Mouse (Mus musculus) heart, embryonic 10.5 days (tissue): ENCODE results near the gene Hmgb1. TPM values are rescaled to one million over a fixed set of nuclear protein-coding genes. Genes with fewer than 3 reads are reported as not detected.

Experiments
- DNase-seq: peaks from one replicate; pipeline ENCODE4 v3.0.0-alpha.2; 2017; ENCODE audit warnings: low spot score
- H3K27ac ChIP-seq: fragments of 300-500 bp; sonication (generic); 2 replicates; pipeline ENCODE4 v1.5.1; 2016; ENCODE audit warnings: mild to moderate bottlenecking
- H3K27me3 ChIP-seq: fragments of 300-500 bp; sonication (generic); 2 replicates; pipeline ENCODE4 v1.6.1; 2016; ENCODE audit warnings: mild to moderate bottlenecking; ENCODE audit not compliant: poor library complexity, insufficient read depth, severe bottlenecking
- H3K36me3 ChIP-seq: fragments of 300-500 bp; sonication (generic); 2 replicates; pipeline ENCODE4 v1.6.1; 2016; ENCODE audit warnings: mild to moderate bottlenecking, moderate library complexity
- H3K4me1 ChIP-seq: fragments of 300-500 bp; sonication (generic); 2 replicates; pipeline ENCODE4 v1.6.1; 2016; ENCODE audit warnings: mild to moderate bottlenecking
- H3K4me3 ChIP-seq: fragments of 300-500 bp; sonication (generic); 2 replicates; pipeline ENCODE4 v1.5.1; 2016; ENCODE audit warnings: mild to moderate bottlenecking, moderate library complexity
- H3K9me3 ChIP-seq: fragments of 300-500 bp; sonication (generic); 2 replicates; pipeline ENCODE4 v1.6.1; 2016; ENCODE audit warnings: mild to moderate bottlenecking, moderate library complexity
- WGBS: fragments of 180-500 bp; shearing (Covaris S2); methylation state at CpG from one replicate; pipeline ENCODE4 v1.1.7; 2016; 5-methylcytosine and 5-hydroxymethylcytosine counted together
- polyA plus RNA-seq: library from polyadenylated mRNA; unstranded; fragments of >200 nt; fragmentation: Nextera tagmentation; extraction: Ambion mirVana; gene quantifications from 2 replicates; pipeline ENCODE4 v1.2.1, GENCODE M21; 2016

Hmgb1 gene
- polyA plus RNA-seq, 1 experiment from 2014 or later = 1,068 TPM

DNA sequence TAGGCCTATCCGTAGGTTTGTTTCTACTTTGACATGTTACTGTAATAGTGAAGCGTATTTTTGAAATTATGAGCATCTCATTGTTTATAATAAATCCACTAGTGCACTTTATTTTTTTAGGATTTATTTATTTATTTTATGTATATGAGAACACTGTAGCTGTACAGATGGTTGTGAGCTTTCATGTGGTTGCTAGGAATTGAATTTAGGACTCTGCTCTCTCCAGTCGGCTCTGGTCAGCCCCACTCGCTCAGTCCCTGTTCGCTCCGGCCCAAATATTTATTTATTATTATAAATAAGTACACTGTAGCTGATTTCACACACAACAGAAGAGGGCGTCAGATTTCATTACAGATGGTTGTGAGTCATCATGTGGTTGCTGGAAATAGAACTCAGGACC lies 24.5 kb upstream of the Hmgb1 start:
- H3K27ac ChIP-seq = no peak overlapping the region
- peaks cover 4% of the 10 kb centered on the region; the same call in 1 of the 2 replicates for H3K4me1 ChIP-seq
- 92% methylated on average over 7 of the region's 7 CpGs for WGBS
- H3K36me3 ChIP-seq = peaks cover 87% of the 10 kb centered on the region
- H3K9me3 ChIP-seq = no peaks in the 10 kb centered on the region
- peak; percentile 27 for DNase-seq
- no peak overlapping the region for H3K4me3 ChIP-seq
- no peaks in the 10 kb centered on the region for H3K27me3 ChIP-seq

DNA sequence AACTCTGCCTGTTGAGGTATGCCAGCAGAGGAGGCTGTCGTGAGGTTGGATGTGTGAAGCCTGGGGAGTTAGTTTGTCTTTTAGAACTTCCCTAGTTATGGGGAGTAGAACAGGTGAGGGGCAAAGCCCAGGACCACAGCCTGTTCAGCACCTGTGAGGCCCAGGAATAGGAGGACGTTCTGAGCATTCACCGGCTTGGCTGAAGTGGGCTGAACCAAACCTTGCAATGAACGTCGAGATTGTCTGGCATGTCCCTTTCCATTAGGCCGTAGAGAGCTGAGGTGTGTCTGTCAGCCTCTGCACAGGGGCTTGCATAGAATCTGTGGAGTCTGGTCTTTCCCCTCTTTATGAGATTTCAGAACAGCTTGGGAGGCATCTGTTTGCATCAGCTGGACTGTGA lies 23.4 kb upstream of the Hmgb1 start:
- peak; percentile 73 for DNase-seq
- Histone ChIP-seq H3K27me3 (no peaks in the 10 kb centered on the region), H3K4me1 (peaks cover 4% of the 10 kb centered on the region; the same call in 1 of the 2 replicates), H3K9me3 (no peaks in the 10 kb centered on the region), H3K27ac (no peak overlapping the region), H3K36me3 (peaks cover 87% of the 10 kb centered on the region), H3K4me3 (no peak overlapping the region)
- WGBS = 85% methylated on average over 6 of the region's 6 CpGs

DNA sequence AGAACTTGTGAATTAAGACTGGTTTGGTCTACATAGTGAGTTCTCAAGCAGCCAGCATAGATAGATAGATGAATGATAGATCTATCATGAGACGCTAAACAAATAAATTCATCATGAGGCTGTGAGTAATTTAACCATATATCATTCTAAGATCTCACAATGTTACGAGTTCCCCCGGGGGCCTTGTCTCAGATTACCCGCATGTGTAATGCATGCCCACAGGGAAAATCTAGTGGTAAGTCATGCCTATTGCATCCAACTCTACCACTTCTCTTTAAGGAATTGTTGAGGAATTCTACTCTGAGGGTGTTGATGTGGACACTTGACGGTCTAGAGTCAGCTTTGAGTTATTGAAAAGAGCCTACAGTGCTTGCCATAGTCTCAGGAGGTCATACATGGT lies 22.0 kb upstream of the Hmgb1 start:
- Histone ChIP-seq H3K9me3 (no peaks in the 10 kb centered on the region), H3K4me3 (no peak overlapping the region), H3K4me1 (peaks cover 4% of the 10 kb centered on the region; the same call in 1 of the 2 replicates), H3K36me3 (peaks cover 87% of the 10 kb centered on the region), H3K27me3 (no peaks in the 10 kb centered on the region), H3K27ac (no peak overlapping the region)
- peak; percentile 19 for DNase-seq
- 91% methylated on average over 5 of the region's 5 CpGs for WGBS

DNA sequence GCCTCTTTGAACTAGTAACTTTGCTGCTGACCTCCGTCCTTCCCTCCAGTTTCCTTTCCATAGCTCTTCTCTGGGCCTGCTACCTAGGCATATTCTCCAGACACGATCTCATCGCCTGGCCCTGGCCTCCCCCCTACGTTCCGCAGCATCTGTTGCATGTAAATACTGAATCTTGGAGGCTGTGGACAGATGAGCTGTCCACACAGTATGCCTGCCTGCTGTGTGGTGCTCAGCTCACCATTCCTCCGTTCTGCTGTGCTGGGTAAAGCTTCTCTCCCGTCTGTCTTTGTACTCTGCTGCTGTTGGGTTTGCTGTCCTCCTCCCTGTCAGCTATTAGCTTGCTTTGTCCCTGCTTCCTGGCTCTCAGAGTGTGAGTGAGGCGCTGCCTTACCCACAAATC lies 21.0 kb upstream of the Hmgb1 start:
- peak; percentile 67 for DNase-seq
- Histone ChIP-seq H3K4me3 (no peak overlapping the region), H3K36me3 (peaks cover 85% of the 10 kb centered on the region), H3K9me3 (no peaks in the 10 kb centered on the region), H3K27me3 (no peaks in the 10 kb centered on the region), H3K4me1 (peaks cover 4% of the 10 kb centered on the region; the same call in 1 of the 2 replicates), H3K27ac (no peak overlapping the region)
- 72% methylated on average over 8 of the region's 8 CpGs for WGBS

DNA sequence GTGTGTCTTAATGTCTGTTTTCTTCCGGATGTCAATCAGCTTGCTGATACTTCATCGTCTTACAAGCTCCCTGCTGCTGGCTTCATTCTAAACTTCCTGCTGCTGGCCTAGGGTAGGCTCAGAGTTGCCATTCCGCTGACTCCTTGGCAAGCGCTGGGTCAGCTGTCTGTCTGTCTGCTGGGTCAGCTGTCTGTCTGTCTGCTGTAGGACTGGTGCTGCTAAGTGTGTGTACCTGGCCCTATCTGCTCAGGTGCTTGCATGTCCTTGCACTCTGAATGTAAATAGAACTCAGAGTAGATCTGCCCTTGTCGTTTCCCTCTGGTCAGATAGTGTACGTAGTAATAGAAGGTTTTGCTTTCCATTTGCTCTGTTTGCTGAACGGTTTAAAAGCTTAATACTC lies 20.5 kb upstream of the Hmgb1 start:
- DNase-seq = no peak
- Histone ChIP-seq H3K4me3 (no peak overlapping the region), H3K27me3 (no peaks in the 10 kb centered on the region), H3K9me3 (no peaks in the 10 kb centered on the region), H3K4me1 (peaks cover 4% of the 10 kb centered on the region; the same call in 1 of the 2 replicates), H3K27ac (no peak overlapping the region), H3K36me3 (peaks cover 83% of the 10 kb centered on the region)
- 90% methylated on average over 7 of the region's 7 CpGs for WGBS

DNA sequence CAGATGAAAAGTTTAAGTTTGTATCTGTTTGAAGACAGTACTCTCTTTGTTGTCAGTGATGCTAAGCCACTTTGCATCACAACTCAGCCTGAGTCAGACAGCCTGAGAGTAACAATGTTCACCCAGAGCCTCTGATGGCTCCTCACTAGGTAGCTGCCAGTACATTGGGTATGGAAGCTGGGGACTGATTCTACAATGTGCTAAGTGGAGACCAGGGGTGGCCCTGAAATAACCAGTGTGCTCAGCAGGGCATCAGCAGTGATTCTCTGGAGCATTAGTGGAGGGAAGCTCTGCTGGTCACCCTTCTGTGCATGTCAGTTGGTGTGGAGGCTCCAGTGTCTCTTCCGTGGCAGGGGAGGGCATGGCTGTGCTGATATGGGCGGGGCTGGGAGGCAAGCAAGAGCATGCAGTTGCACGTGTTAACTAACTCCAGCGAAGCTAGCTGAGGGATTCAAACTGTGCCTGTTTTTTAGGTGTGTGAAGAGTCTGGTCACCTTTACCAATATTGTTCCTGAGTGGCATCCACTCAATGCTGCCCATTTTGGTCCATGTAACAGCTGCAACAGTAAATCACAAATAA lies 19.6 kb upstream of the Hmgb1 start:
- Histone ChIP-seq H3K4me1 (0 out of 2 replicates have a peak, but pooled peaks cover 4% of the 10 kb centered on the region), H3K9me3 (no peaks in the 10 kb centered on the region), H3K36me3 (peaks cover 85% of the 10 kb centered on the region), H3K27me3 (no peaks in the 10 kb centered on the region), H3K4me3 (no peak overlapping the region), H3K27ac (no peak overlapping the region)
- WGBS = 85% methylated on average over 4 of the region's 4 CpGs
- peak; percentile 71 for DNase-seq

DNA sequence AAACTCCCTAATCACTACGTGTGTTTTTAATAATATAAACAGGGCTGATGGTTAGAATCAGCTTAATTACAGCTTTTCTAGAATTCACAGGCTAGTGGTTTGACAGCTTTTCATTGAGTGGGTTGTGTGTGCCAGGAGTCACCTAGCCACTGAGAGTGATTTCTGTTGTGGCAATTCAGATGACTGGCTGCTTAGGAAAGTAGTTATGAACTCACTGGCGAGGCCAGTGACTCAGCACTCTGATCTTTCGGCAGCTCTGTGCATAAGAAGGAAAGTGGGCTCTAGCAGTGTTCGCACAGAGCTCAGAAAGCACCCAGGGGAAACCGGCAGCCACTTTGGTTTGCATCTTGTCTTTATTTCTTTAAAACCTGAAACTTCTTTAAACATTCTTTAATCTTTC lies 18.7 kb upstream of the Hmgb1 start:
- no peaks in the 10 kb centered on the region for H3K9me3 ChIP-seq
- 0 out of 2 replicates have a peak, but pooled peaks cover 4% of the 10 kb centered on the region for H3K4me1 ChIP-seq
- DNase-seq = peak; percentile 9
- no peak overlapping the region for H3K4me3 ChIP-seq
- H3K27ac ChIP-seq = no peak overlapping the region
- peaks cover 83% of the 10 kb centered on the region for H3K36me3 ChIP-seq
- WGBS = 79% methylated on average over 5 of the region's 5 CpGs
- no peaks in the 10 kb centered on the region for H3K27me3 ChIP-seq

DNA sequence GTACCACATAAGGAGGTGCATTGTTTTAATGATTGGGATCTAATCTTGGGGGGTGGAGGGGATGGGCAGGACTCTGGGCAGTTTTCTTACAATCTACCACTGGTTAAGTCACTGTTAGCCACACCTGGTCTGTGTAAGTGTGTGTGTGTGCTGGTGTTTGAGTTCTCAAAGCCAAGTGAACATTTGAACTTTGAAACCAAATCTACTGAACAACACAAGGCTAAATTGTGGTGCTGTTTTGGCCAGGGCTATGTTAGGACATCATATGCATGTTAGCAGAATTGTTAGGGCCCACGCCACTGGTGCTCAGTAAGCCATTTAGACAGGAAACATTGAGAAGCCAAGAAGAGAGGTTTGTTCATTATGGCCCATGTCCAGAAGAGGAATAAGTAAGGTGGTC lies 14.5 kb upstream of the Hmgb1 start:
- peaks cover 81% of the 10 kb centered on the region for H3K36me3 ChIP-seq
- H3K4me1 ChIP-seq = no peaks in the 10 kb centered on the region; the same call in 1 of the 2 replicates
- DNase-seq = no peak
- no peak overlapping the region for H3K4me3 ChIP-seq
- no peaks in the 10 kb centered on the region for H3K9me3 ChIP-seq
- no peak overlapping the region for H3K27ac ChIP-seq
- no peaks in the 10 kb centered on the region for H3K27me3 ChIP-seq
- whole genome bisulfite sequencing = 96% methylated on average over 1 of the region's 1 CpGs

DNA sequence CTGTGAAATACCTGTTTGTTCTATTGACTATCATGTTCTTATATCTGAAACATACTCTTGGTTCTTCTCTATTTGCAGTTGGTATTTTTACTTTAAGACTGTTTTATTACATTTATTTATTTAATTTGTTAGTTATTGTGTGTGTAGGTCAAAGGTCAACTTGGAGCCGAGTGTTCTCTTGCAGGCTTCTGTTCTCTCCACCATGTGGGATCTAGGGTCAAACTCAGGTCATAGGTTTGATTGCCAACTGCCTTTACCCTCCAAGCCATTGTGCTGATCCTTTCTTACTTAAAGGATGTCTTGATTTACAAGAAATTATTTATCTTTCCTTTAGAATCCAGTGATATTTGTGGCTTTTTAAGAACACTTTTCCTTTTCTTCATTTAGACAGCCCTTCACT lies 12.3 kb upstream of the Hmgb1 start:
- no peak overlapping the region for H3K4me3 ChIP-seq
- no peaks in the 10 kb centered on the region for H3K9me3 ChIP-seq
- no peak overlapping the region for H3K27ac ChIP-seq
- peaks cover 78% of the 10 kb centered on the region for H3K36me3 ChIP-seq
- no peaks in the 10 kb centered on the region; the same call in 1 of the 2 replicates for H3K4me1 ChIP-seq
- H3K27me3 ChIP-seq = no peaks in the 10 kb centered on the region
- 24% methylated on average over 1 of the region's 1 CpGs for WGBS
- DNase-seq = no peak

DNA sequence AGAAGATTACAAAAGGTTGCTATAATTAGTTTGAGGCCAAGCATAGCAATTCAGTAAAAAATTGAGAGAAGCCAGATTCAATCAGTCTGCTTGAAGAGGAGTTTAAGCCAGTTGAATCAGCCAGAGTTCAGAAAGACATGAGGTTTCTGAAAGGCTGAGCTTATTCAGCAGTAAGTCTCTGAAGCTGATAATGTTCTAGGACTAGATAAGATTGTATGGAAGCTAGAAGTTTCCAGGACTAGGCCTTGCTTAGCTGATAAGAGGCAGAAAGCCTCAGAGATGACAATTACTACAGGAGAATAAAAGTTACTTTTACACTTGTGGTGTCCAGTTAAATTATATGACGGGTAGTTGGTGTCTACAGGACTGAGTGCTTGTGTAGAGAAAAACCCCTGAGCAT lies 5.9 kb upstream of the Hmgb1 start:
- Histone ChIP-seq H3K27me3 (no peaks in the 10 kb centered on the region), H3K4me3 (no peak overlapping the region), H3K9me3 (no peaks in the 10 kb centered on the region), H3K27ac (no peak overlapping the region), H3K36me3 (peaks cover 71% of the 10 kb centered on the region), H3K4me1 (peaks cover 19% of the 10 kb centered on the region)
- WGBS = 64% methylated on average over 1 of the region's 1 CpGs
- no peak for DNase-seq

DNA sequence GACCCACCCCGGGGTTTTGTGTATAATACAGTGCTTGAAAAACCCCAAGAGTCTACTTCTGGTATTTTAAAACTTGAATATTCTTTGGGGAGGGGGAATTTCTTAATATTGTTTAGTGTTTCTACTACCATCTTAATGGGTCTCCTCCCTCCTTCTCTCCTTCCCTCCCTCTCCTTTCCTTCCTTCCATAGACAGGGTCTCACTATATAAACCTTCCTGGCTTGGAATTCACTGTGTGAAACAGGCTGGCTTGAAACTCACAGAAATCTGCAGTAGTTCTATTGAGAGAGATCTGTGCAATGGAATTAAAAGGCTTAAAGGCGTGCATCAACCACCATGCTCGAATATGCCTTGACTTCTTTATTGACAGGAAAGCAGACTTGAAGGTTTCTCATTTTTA lies 1.5 kb upstream of the Hmgb1 start:
- Histone ChIP-seq H3K27ac (0 out of 2 replicates have a peak overlapping the region, but pooled peaks have one; percentile 97), H3K4me1 (peaks cover 29% of the 10 kb centered on the region), H3K9me3 (no peaks in the 10 kb centered on the region), H3K36me3 (peaks cover 30% of the 10 kb centered on the region), H3K4me3 (peak overlapping the region; percentile 83), H3K27me3 (no peaks in the 10 kb centered on the region)
- 80% methylated on average over 3 of the region's 3 CpGs for WGBS
- peak; percentile 27 for DNase-seq

DNA sequence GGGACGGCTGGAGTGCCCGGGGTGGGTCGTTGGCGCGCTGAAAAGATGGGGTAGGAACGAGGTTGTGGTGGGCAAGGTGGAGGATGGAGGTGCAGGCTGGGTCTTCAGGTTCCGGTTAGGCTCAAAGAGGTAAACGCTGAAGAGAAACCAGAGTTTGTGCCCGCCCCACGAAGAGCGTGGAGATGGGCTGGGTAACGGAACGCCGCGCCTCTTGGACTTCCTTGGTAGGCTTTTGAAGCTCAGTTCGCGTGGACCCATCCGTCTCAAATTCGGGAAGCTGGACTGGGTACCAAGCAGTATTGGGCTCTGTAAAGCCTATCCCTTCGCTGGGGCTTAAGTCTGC lies 526 bp upstream of the Hmgb1 start:
- Histone ChIP-seq H3K9me3 (no peaks in the 10 kb centered on the region), H3K4me1 (peaks cover 29% of the 10 kb centered on the region), H3K27me3 (no peaks in the 10 kb centered on the region), H3K4me3 (peak overlapping the region; percentile 83), H3K27ac (peak overlapping the region; percentile 97), H3K36me3 (peaks cover 23% of the 10 kb centered on the region)
- under 1% methylated on average over 20 of the region's 20 CpGs for WGBS
- no peak for DNase-seq

DNA sequence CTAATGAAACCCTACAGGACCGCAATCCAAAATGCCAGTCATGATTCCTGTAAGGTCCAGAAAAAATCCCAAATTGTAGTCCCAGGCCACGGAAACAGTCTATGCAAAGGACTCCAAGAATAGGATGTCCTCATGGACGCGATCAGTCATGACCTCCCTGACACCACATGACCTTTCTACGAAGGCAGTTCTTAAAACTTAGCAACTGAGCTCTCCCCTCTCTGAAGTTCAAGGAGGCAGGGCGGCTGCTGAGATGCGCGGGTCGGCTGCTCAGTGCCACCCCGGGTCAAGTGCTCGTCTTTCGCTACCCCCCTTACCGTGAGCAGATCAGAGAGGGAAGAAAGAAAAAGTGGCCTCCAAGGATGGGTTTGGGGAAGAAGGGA lies 577 bp downstream of the Hmgb1 start:
- DNase-seq = no peak

DNA sequence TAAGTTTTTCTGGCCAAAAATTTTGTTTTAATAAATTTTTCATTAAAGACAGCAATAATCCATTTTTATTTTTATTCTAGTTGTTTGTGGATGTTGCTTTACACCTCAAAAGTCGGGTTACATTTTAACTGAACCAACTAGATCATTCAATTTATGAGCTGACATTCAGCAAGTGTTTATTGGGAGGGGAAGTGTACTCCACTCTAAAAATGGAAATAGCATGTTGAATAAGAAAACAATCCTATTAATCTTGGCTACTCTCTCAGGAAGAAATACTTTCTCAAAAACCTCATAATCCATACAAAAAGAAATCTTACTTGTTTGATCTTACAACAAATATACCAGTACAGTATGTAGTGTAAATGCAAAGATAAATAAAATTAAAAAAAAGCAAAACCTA lies 1.2 kb downstream of the Hmgb1 start:
- Histone ChIP-seq H3K36me3 (peaks cover 7% of the 10 kb centered on the region; the same call in 1 of the 2 replicates), H3K4me3 (peak overlapping the region; percentile 83), H3K27ac (peak overlapping the region; percentile 97), H3K9me3 (no peaks in the 10 kb centered on the region), H3K4me1 (peaks cover 26% of the 10 kb centered on the region), H3K27me3 (no peaks in the 10 kb centered on the region)
- 61% methylated on average over 1 of the region's 1 CpGs for WGBS
- no peak for DNase-seq

More for the DNA sequence above, 577 bp downstream of the Hmgb1 start:
- WGBS = under 1% methylated on average over 13 of the region's 13 CpGs
- Histone ChIP-seq H3K4me1 (peaks cover 26% of the 10 kb centered on the region), H3K4me3 (peak overlapping the region; percentile 83), H3K27ac (peak overlapping the region; percentile 97), H3K9me3 (no peaks in the 10 kb centered on the region), H3K36me3 (peaks cover 12% of the 10 kb centered on the region), H3K27me3 (no peaks in the 10 kb centered on the region)
